Mouse (Mus musculus) cerebellum, adult 11-12 months (tissue): ENCODE data around the gene Banp.
A peak's percentile ranks its signal among the peaks of the same experiment; 100 is the strongest.

ENCODE experiments used
- DNase-seq: peaks from one replicate; pipeline ENCODE4 v3.0.0; 2022

Gene Banp

DNA sequence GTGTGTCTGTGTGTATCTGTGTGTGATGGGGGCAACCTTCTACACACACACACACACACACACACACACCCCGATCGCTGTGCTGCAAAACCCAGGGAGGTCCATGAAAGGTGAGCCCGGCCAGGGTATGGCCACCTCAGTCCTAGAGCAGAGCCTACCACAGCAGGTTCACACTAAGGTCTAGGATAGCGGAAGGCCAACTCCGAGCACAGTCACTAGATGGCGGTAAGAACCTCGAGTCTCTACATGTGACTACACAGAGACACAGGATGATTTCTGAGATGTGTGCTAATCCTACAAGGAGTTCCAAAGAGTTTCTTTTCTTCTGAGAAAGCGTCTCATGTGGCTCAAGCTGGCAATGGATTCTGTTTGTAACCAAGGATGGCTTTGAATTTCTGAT, 22.2 kb upstream of the Banp start:
- no peak for DNase-seq

DNA sequence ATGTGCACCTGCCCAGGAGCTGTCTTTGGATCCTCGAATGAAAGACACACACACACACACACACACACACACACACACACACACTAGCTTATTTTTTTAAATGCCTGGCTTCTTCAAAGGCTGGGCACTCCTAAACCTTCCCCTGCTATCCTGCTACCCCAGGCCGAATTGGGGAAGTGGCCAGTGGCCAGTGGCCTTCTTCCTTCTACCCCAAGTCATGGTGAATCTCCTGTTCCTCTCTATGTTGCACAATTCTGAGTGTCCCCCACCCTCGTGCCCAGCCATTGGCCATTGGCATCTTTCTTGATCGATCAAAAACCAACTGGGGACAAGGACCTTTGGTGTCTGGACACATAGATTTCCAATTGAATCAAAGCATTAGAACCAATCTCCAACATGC, 19.5 kb upstream of the Banp start:
- DNase-seq, result no peak

DNA sequence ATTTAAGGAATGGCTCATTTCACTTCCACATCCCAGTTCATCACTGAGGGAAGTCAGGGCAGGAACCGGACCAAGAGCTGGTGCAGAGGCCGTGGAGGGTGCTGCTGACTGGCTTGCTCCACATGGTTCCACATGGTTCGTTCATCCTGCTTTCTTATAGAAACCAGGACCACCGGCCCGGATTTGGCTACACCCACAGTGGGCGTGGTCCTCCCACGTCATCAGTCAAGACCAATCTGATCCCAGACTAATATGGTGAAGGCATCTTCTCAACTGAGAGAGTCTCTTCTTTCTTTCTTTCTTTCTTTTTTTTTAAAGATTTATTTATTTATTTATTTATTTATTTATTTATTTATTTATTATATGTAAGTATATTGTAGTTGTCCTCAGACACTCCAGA, 18.0 kb upstream of the Banp start:
- no peak for DNase-seq

DNA sequence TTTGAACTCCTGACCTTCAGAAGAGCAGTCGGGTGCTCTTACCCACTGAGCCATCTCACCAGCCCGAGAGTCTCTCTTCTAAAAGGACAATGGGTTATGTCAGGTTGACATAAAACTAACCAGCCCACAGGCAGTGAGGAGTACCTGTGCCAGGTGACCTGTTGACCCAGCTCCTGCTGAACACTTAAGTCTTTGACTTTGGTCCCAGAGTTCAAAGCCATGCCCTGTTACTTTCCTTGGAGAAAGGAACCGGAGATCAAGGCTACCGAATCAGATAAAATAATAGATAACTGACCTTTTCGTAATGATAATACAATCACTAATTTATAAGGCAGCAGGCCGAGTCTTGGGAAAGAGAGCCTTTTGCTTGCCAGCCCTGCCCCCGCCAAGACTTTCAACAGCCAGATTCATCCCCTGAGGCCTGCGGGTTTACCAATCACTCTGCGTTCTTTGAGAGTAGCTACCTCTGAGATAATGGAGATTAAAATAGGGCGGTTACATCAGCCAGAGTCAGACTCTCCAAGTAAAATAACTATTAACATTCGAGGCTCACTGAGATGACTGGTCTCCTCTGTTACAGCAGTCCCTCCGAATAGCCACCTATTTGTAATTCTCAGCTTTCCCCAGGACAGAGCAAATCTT, 17.4 kb upstream of the Banp start:
- DNase-seq, result no peak

DNA sequence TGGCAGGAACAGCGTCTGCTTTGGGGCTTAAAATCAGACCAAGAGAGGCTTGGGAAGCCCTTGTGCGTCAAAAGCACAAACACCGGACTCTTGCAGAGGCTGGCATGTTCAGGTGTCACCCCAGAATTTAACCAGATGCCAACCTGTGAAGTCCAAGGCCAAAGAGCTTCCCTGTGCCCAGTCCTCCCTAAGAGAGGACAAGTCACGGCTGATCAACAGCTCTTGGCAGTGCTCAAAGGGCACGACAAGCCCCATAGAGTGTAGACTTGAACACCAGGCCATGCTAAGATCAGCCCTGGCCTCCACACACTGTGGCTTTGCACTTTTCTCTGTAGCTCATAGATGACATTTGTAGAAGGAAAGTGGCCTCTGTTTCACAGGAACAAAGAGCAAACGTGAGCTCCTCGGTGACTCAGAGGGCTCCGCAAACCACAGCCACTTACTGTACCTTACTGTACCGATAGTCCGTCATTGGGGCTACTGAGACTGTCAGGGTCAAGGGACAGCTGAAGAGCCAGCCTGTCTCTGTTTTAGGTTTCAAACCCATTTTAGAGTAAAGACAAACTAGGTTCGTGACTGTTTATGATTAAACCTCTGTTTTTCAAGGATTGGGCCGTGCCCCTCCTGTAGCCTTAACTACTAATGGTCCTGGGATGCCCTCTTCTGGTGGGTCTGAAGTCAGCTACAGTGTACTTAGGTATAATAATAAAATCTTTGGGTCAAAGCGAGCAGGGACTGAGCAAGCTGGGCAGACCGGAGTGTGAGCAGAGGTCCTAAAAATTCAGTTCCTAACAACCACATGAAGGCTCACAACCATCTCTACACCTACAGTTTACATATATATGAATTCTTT, 16.7 kb upstream of the Banp start:
- no peak for DNase-seq

DNA sequence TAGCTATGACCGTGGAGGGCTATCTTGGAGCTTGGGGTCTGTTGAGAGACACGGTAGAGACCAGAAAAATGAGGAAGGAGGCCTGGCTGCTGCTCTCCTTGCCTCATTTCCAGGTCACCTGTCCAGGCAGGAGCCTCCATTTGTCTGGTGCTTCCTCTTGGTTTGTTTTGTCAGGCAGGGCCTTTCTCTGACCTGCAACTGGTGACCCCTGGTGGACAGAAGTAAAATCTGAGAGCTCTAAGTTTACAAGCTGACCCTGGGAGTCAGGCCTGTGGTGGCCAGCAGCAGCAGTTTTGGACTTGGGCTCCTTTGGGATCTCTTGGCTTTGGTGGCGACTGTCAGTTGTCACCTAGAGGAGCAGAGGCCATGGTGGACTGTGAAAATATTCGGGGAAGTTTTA, 15.0 kb upstream of the Banp start:
- DNase-seq, result no peak

DNA sequence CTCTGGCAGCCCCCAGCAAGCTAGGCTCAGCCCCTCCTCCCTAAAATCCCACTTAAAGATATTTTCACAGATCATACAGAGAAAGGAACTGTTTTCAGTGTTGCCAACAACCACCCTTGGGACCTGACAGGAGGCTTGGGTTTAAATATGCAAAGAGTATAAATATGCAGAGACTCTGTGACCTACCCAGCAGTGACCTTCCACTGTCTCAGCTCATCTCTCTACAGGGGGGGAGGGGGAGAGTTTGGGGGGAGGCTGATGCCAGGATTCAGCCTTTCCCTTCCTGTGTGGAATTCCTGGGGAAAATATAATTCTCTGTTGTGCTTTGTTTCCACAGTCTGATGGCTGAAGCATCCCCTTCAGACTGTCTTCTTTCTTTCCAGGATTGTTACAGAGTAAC, 14.6 kb upstream of the Banp start:
- DNase-seq, result no peak

DNA sequence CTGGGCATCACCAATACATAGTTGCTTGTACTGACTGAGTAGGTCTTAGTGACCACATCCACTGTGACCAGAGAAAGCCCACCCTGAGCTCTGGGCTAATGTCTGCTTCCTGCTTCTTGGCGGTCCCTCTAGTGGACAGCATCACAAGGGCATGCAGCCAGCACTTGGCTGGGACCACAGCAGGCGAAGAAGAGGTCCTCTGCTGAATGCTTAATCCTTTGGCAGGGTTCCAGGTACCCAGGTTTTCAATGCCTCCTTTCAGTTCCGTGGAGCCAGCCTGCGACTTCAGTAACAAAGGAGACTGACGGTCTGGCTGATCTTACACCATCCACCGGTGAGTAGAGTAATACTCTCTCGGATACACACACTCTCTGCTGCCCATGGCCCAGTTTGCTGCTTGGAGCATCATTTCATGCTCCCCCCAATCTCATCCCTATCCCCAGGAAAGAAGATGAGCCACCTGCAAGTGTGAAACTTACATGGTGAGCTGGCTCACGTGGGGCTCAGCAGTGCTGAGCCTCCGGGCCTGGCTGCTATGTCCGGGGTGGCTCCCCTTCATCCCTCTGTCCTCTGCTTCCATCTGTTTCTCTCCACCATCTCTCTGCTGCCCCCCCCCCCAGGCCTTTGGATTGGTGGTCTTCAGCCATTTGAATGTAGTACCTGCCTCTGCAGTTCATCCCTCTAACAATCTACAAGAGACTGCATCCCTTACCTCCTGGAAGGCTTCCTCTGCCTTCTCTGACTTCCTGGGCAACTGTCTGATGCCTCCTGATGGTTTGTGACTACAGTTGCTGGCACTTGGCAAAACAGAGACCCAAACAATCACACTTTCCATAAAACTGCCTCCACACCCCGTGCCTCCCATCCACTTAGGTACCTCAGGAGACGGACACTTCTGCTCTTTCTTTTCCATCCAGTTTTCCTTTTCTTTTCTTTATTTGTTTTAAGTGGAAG, 13.9 kb upstream of the Banp start:
- DNase-seq, result peak; percentile 84

DNA sequence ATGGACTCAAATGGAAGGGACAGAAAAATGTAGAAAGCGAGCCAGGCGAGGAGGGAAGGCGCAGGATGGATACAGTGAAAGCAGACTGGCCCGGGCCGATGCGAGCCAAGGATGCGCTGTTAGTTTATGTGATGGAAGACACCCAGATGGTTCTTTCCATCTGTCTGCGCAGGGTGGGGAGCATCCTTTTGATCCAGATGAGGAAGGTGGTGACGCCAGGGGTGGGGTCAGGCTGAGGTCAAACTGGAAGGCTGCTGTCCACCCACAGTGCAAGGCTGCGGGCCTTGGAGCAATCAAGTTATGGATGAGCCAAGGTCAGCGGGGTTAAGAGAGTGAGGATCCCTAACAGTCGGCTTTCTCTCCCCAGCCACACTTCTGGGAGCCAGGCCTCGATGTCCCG, 13.2 kb upstream of the Banp start:
- DNase-seq, result no peak

DNA sequence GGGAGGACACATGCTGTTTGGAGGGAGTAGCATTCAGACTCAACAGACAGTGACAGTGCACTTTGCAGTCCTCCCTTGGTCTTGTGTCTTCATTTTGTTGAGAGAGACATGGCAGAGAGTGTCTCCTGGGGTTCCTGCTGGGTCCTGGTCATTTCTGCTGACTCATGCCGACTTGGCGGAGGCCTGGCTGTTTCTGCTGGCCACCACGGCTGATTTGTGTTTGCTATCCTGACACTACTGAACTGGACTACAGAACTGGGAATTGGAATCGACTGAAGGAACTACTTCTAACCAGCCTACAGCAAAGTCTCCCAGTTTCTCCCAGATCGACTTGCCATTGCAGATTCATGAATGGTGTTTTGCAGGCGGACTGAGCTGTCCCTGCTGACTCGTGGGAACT, 10.8 kb upstream of the Banp start:
- DNase-seq, result no peak

DNA sequence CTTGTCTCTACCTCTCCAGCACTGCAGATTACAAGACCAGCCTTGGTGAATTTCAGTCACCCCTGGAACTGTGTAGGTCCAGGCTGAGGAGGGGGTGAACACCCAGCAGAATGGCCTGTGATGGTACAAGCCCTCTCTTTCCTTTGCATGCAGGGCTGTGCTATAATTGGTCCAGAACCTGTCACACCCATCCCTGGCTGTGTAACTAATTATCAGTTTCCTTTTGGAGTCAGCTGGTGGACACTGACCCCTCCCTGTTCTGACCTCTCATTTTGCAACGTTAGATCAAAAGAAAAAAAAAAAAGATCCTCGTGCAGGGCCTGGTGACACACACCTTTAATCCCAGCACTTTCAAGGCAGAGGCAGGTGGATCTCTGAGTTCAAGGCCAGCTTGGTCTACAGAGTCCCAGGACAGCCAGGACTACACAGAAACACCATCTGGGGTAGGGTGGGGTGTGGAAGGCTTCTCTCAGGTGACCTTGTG, 6.5 kb upstream of the Banp start:
- DNase-seq, result no peak

DNA sequence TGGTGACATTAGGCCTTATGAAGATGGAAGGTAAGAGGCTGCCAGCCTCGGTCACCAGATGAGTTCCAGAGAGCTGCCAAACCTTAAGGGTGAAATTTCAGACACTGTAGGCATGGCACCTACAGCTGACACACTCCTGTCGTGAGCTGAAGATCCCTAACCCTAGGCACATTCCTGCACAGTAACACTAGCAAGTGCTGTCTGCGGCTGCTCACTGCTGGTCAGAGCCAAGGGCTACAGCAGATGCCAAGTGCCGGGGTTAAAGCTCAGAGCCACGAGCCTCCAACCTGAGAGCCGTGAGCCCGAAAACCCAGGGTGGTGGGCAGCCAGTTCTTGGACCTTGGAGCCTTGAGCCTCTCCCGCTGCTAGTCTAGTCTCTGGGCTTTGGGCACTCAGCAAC, 5.8 kb upstream of the Banp start:
- no peak for DNase-seq

DNA sequence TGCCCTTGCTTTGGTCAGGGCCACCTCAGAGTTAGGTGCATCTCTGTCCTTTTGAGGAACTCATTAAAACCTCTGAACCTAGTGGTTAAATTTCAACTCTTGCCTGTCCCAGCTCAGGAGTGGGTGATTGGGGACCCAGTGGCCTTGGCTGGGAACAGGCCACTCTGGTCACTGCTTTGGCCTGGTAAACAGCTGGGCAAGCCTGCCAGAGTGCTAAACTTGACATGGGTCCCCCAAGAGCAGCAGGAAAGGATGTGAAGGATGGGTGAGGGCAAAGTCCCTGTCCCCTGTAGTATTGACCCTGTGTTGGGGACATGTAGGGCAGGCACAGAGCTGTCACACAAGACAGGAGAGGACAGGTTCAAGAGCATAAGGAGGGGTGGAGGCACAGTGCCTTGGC, 4.7 kb upstream of the Banp start, which contains the start of gene Car5a:
Car5a (minus strand) TSS at position 74 of the 400 bp plus-strand sequence.
- DNase-seq, result no peak

DNA sequence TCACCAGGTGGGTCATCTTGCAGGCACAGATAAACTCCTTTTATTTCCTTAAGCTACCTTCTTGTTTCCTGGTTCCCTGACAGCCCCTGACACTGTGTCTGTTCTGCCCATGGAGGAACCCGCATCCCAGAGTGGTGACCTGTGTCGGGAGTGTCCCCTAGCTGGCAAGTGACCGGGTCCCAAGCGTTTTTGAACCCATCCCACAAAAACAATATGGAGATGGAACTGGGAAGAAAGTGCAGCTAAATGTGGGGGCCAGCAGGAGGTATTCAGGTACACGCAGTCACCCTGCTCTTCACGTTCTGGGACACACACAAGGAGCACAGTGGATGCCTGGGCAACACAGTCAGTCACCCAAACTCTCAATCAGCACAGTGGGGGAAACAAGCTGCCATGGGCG, 3.2 kb upstream of the Banp start:
- no peak for DNase-seq

DNA sequence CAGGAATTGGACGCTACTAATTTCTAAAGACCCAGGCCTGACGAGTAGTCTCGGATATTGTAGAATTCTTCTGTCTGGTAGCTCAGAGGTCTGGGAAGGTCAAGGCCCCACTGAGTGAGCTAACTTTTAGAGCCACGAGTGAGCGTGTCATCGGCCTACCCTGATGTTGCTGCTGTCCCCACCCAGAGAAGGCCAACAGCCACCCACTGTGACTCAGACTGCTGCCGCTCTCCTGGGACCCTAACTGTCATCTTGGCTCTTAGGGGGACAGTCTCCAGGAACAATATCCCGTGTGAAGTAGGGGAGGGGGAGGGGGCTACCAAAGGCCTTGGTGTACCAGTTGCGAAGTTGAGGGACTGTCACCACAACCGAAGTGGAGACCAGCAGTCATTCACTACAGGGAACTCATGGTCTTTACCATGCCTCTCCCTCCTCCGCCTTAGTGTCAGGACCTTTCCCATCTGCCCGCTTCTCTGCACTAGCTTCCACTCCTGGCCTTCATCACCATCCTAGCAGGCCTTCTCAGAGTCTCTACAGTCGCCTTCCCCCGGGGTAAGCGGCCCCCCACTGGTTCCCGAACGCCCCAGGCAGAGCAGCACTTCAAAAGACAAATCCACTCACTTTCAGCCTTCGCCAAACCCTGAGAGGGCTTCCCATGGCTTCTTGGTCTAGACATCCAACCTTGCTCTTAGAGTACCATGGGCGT, 2.4 kb upstream of the Banp start:
- peak; percentile 58 for DNase-seq

DNA sequence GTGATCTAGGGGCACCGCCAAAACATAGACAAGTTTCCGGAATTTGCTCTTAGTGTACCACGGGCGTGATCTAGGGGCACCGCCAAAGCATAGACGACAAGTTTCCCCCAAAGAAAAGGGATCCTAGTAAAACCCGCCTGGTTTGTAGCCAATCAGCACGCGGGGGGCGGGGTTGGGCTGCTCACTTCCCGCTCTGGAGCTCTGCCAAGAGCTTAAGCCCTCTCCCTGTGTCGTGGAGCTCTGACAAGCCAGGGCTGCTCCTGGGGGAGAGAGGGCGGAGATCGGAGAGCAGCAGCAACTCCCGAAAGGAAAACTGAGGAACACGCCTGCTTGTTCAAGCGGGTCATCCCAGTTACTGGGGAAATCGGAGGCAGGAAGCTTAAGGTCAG, 1.8 kb upstream of the Banp start:
- peak; percentile 75 for DNase-seq

DNA sequence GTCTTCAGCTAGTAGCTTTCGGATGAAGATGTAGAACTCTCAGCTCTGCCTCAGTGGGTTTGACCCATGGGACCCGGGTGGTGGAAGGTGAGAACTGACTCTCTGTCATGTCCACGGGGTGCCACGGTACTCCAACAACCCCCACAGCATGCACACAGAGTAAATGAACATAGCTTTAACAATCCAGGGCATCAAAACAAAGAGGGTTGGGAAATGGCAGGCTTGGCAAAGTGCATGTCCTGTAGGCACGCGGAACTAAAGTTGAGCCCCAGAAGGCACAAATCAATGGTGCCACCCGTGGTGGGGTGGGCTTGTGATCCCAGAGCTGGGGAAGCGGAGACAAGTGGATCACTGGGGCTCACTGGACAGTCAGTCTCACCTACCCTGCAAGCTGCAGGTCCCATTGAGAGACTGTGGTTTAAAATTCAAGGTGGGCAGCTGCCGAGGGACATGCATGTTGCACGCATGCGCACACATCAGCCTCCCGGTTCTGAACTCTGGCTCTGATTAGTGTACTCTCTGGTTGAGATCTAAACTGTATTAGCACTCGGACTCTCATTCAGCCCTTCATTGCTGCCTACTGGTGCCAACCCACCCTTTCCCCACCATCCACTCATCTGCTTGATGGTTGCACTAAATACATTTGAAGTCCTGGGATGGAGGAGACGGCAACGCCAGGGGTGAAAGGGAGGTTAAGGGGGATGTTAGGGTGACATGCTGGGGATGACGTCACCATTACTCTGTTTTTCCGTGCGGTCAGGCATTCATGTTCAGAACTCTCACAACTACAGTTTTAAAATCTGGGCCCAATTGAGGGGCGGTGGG, 1.0 kb upstream of the Banp start:
- DNase-seq, result peak; percentile 71

DNA sequence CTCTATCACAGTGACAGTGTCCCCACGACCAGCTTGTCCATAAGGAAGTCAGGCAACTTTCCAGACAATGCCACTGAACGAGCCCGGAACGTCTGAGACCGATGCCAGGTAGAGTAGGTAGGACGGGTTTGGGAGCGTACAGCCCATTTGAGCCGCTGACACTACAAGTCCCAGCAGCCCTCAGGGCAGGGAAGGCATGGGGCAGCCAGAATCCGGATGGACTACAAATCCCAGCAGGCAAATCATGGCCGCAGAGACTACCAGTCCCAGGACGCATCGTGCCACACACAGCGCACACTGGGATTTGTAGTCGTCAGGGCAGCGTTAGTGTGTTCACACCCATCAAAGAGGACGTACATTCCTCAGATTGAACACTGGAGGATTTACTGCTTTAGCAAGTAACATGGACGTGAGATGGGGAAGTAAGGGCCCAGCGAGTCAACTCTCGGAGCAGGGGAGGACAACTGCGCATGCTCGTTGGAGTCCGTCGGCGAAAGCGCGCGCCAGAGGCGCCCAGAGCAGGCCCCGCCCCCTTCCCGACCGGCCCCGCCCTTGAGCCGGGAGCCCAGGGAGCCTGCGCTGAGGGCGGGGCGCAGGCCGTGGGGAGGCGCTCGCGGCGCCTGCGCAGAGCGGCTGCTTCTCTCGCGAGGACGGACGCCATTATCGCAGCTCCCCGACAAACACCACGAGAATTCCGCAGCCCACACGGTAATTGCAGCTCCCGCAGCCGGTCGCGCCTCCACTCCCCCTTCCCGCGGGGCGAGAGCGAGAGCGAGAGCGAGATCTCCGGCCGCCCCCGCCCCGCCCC, 595 bp downstream of the Banp start:
- peak; percentile 99 for DNase-seq

DNA sequence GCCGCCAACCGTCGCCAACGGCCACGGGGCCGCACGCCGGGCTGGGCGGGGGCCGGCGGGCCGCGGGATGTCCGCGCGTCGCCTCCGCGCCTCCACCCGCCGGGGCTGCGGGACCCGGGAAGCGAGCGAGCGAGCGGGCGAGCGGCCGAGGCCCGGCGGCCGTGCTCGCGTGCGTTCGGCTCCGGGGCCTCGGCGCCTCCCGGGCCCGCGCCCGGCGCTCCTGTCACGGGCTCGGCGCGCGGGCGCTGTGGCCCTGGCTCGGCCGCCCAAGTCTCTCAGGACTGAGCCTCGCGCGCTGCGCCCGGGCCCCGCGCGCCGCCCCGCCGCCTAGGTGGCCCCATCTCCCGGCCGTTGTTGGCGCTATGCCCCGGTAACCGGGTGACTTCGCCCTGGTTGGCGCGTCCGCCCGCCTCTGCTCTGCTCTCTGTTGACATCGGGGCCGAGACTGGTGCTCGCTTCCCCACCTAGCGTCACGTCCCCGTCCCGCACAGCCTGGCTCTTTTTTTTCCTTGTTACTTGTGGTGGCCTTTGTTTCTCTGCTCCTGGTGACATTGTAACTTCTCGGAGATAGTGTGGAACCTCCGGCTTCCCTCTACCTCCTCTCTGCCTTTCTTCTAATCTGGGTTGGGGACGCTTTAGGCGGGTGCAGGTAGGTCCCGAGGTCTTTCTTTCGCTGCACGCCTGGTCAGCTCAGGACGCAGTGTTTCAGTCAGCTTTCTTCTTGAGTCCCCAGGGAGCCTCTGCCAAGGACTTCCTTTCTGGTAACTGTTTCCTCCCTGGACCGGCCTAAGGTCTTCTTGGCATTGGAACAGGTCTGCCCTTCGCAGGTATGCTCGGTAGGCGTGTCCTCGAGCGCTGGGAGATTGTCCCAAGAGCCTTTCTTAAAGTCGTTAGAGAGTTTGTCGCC, 1.5 kb downstream of the Banp start:
- peak; percentile 85 for DNase-seq

DNA sequence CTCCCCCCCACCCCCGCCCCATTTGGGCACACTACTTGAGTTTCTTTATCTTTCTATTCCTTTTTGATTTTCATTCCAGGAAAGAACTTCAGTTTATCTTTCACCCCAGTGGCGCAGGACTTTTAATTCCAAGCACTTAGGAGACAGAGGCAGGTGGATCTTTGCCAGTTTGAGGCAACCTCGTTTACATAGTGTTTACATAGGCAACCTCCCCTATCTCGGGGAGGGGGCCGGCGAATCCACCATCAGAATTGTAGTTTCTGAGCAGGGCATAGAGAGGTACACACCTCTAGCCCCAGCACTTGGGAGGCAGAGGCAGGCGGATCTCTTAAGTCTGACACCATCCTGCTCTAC, 2.1 kb downstream of the Banp start:
- peak; percentile 72 for DNase-seq
